Mouse (Mus musculus) layer of hippocampus, postnatal 14 days (tissue): ENCODE measurements around the gene Sept7. TPM values are rescaled to one million over a fixed set of nuclear protein-coding genes. Genes with fewer than 3 reads are reported as not detected.
"Not testable (repeated sequence)": the region's sequence is repeated elsewhere in the genome, so short reads cannot be mapped to it uniquely, and the experiment has no call there.

Experiments
- DNase-seq, 2 experiments: peaks; one replicate each; pipeline ENCODE4 v3.0.0; 2021 to 2022; ENCODE audit warnings: low spot score in 2 of 2, mixed read lengths in 1 of 2
- long read RNA-seq, 2 experiments: library from polyadenylated mRNA; stranded (forward); transcript quantifications; one replicate each; pipeline ENCODE4 v2.0.0; 2021
- total RNA-seq, 2 experiments: library from RNA; stranded (reverse); gene quantifications; 2 replicates each; pipeline ENCODE4 v1.2.3; 2021

The Sept7 gene
- 100 to 1,000 TPM; 278 to 289 TPM for total RNA-seq
- long read RNA-seq, experiment 1, partial matches to known transcripts, result 6 of 350 reads
- long read RNA-seq, experiment 1, other reads (novel, unspliced or antisense), result 343 of 350 reads
- long read RNA-seq, experiment 2, partial matches to known transcripts, result 15 of 419 reads
- long read RNA-seq, experiment 2, other reads (novel, unspliced or antisense), result 404 of 419 reads

GRCm38 (mm10) chr9:25252283-25252726 lies at the start of gene Sept7:
Gene Sept7, plus strand, starts transcription at chr9:25252439.
- DNase-seq, result peak; percentile 99

- no peak for DNase-seq
These were observed 44.0 kb upstream of the Sept7 start for GRCm38 (mm10) chr9:25208087-25208803.

- DNase-seq, result no peak
These were observed 39.7 kb upstream of the Sept7 start for GRCm38 (mm10) chr9:25212309-25213163.

GRCm38 (mm10) chr9:25213164-25213557 lies 39.1 kb upstream of the Sept7 start:
- DNase-seq, result no peak

- no peak for DNase-seq
These were observed 36.8 kb upstream of the Sept7 start for GRCm38 (mm10) chr9:25215411-25215810.

- DNase-seq, result no peak
These were observed 36.0 kb upstream of the Sept7 start for GRCm38 (mm10) chr9:25216210-25216609.

GRCm38 (mm10) chr9:25218954-25219353 lies 33.3 kb upstream of the Sept7 start:
- DNase-seq, result no peak

GRCm38 (mm10) chr9:25219882-25220281 lies 32.4 kb upstream of the Sept7 start:
- no peak for DNase-seq

GRCm38 (mm10) chr9:25224959-25225358 lies 27.3 kb upstream of the Sept7 start:
- peak in 1 of 2 experiments; percentile 70 for DNase-seq

- no peak for DNase-seq
These were observed 22.5 kb upstream of the Sept7 start for GRCm38 (mm10) chr9:25229740-25230139.

- no peak for DNase-seq
These were observed 21.8 kb upstream of the Sept7 start for GRCm38 (mm10) chr9:25230213-25231039.

GRCm38 (mm10) chr9:25241065-25241464 lies 11.2 kb upstream of the Sept7 start:
- no peak for DNase-seq

- DNase-seq, result not testable (repeated sequence)
These were observed 10.5 kb upstream of the Sept7 start for GRCm38 (mm10) chr9:25241783-25242182.

GRCm38 (mm10) chr9:25242266-25242665 lies 10.0 kb upstream of the Sept7 start:
- DNase-seq, result no peak

- no peak for DNase-seq
These were observed 8.1 kb upstream of the Sept7 start for GRCm38 (mm10) chr9:25243926-25244657.

- DNase-seq, result no peak
These were observed 7.1 kb upstream of the Sept7 start for GRCm38 (mm10) chr9:25245125-25245524.

- DNase-seq, result peak in 1 of 2 experiments; percentile 35
These were observed 5.7 kb upstream of the Sept7 start for GRCm38 (mm10) chr9:25246508-25246907.

- DNase-seq, result no peak
These were observed 1.1 kb upstream of the Sept7 start for GRCm38 (mm10) chr9:25251174-25251573.

GRCm38 (mm10) chr9:25251611-25252282 lies 492 bp upstream of the Sept7 start:
- DNase-seq, result peak in 1 of 2 experiments; percentile 93
